Mouse (Mus musculus) kidney, embryonic 14.5 days (tissue): ENCODE results near the gene Arxes2. TPM values are rescaled to one million over a fixed set of nuclear protein-coding genes. Genes with fewer than 3 reads are reported as not detected.
"Not testable (repeated sequence)": the region's sequence is repeated elsewhere in the genome, so short reads cannot be mapped to it uniquely, and the experiment has no call there.

Source experiments
- ATAC-seq: fragments of 200-750 bp; cut with Nextera tagmentation; 2 replicates; pipeline ENCODE4 v1.8.0; 2017; ENCODE audit warnings: moderate number of reproducible peaks, mild to moderate bottlenecking, moderate TSS enrichment, moderate library complexity; ENCODE audit not compliant: low FRiP score, low TSS enrichment
- H3K27ac ChIP-seq: fragments of 300-500 bp; sonication (generic); 2 replicates; pipeline ENCODE4 v1.5.1; 2014; ENCODE audit warnings: low read depth, mild to moderate bottlenecking, low read length, moderate library complexity, mixed read lengths
- H3K27me3 ChIP-seq: fragments of 300-500 bp; sonication (generic); 2 replicates; pipeline ENCODE4 v1.6.1; 2014; ENCODE audit warnings: mild to moderate bottlenecking, low read length; ENCODE audit not compliant: control insufficient read depth, insufficient read depth
- H3K36me3 ChIP-seq: fragments of 300-500 bp; sonication (generic); 2 replicates; pipeline ENCODE4 v1.6.1; 2014; ENCODE audit warnings: low read length, mixed read lengths; ENCODE audit not compliant: control insufficient read depth, insufficient read depth
- H3K4me1 ChIP-seq: fragments of 300-500 bp; sonication (generic); 2 replicates; pipeline ENCODE4 v1.6.1; 2014; ENCODE audit warnings: low read length, mixed read lengths; ENCODE audit not compliant: control insufficient read depth, insufficient read depth
- H3K4me2 ChIP-seq: fragments of 300-500 bp; sonication (generic); replicated peaks from 2 replicates; pipeline ENCODE4 v1.6.1; 2014; ENCODE audit warnings: low read depth, mild to moderate bottlenecking, low read length
- H3K4me3 ChIP-seq: fragments of 300-500 bp; sonication (generic); 2 replicates; pipeline ENCODE4 v1.5.1; 2014; ENCODE audit warnings: mild to moderate bottlenecking, low read length
- H3K9ac ChIP-seq: fragments of 300-500 bp; sonication (generic); 2 replicates; pipeline ENCODE4 v1.6.1; 2014; ENCODE audit warnings: low read depth, mild to moderate bottlenecking, low read length, moderate library complexity
- H3K9me3 ChIP-seq: fragments of 300-500 bp; sonication (generic); 2 replicates; pipeline ENCODE4 v1.6.1; 2016; ENCODE audit warnings: low read length; ENCODE audit not compliant: control insufficient read depth
- WGBS: fragments of 180-500 bp; shearing (Covaris S2); extraction: QIAGEN DNeasy Blood & Tissue Kit; methylation state at CpG from one replicate; pipeline ENCODE4 v1.1.7; 2014; 5-methylcytosine and 5-hydroxymethylcytosine counted together
- polyA plus RNA-seq: library from polyadenylated mRNA; unstranded; fragments of >200 nt; fragmentation: Nextera tagmentation; extraction: Ambion mirVana; gene quantifications from 2 replicates; pipeline ENCODE4 v1.2.1, GENCODE M21; 2014

Arxes2 gene
- 82.0 and 82.5 TPM in 2 replicates for polyA plus RNA-seq

DNA sequence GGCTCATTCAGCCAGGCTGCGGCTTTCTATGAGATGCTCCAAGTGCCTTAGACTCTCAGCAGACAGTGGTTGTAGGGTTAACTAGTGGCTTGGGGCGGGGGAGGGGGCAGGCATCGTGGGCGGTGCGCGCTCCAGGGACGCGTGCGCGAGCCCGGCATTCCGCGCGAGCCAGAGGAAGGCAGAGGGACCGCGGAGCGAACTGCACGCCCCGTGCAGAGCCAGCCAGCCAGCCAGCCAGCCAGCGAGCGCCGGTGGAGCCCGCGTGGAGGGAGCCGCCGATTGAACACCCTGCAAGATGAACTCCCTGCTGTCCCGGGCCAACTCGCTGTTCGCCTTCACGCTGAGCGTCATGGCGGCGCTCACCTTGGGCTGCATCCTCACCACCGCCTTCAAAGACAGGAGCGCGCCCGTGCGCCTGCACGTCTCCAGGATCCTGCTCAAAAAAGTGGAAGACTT, at the start of gene Arxes2:
Arxes2 (plus strand) TSS at position 161 of the 456 bp plus-strand sequence.
- not testable (repeated sequence) for H3K36me3 ChIP-seq, H3K27me3 ChIP-seq, H3K9me3 ChIP-seq, H3K27ac ChIP-seq, H3K4me1 ChIP-seq, H3K9ac ChIP-seq
- 35% methylated on average over 5 of the region's 39 CpGs for WGBS
- Histone ChIP-seq H3K4me3 (peak within 1 kb of the TSS; percentile 28), H3K4me2 (peak within 1 kb of the TSS; percentile 34)
- peak; percentile 97 for ATAC-seq

DNA sequence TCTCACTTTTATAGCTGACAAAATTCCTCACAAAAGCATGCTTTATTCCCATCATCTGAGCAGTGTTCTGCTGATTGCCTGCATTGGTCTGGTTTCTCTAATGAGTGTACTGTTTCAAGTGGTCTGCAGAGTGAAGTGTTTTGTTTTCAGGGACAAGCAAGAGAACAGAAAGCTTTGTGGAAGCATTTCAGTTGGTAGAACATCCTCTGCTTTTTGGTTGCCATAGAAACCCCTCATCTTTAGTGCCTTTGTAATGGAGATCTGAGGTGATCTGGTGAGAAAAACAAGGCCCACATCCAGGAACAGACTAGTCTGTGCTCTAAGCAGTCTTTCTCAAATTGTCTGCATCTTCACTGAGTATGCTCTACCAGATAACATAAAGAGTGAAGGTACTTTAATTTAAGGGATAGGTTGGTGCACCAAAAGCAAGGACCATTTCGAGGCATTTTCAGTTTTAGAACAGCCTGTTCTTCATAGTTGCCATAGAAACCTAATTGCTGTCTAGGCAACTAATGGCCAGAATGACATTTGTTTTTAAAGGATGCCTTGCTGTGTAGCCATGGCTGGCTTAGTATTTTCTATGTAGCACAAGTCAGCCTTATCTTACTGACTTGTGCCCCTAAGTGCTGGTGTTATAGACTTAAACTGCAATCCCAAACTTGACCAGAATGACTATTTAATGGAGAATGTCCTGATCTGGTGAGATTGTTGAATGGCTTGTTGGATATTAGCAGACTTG, 44.8 kb upstream of the Arxes2 start:
- Histone ChIP-seq H3K4me1 (no peaks in the 10 kb centered on the region), H3K36me3 (no peaks in the 10 kb centered on the region), H3K4me2 (no peak overlapping the region), H3K27me3 (no peaks in the 10 kb centered on the region), H3K9me3 (no peaks in the 10 kb centered on the region), H3K27ac (no peak overlapping the region), H3K9ac (no peak overlapping the region), H3K4me3 (no peak overlapping the region)
- ATAC-seq: no peak
- WGBS: 77% methylated on average over 1 of the region's 1 CpGs

DNA sequence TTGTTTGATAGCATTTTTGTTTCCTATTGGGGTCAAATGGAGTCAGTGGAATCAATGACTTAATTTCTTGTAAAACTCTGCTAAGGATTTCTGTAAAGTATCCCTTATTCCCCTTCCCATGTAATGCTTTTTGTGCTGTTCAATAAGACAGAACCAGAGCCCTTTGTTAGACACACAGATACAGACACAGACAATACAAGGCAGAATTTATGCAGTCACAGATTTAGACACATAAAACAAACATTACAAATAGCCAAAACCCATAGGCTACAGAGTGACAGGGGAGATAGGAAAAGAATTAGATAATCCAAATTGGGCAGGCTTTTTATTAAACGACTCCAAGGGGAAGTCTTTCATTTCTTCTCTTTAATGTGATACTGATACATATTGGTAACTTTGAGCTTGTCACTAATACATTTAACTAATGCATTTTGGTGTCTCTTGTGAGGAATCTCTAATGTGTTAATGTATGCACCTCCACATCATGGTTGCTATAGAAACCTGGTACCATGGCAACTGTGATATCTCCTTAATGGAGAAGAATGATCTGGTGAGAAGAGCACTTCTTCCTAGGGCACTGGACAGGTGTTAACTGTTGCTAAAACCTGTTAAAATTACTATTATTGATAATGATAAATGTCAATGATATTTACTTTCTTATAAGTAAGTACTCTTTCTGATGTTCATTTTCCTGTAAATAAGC, 36.5 kb upstream of the Arxes2 start:
- Histone ChIP-seq H3K9ac (no peak overlapping the region), H3K4me3 (no peak overlapping the region), H3K9me3 (no peaks in the 10 kb centered on the region), H3K36me3 (no peaks in the 10 kb centered on the region), H3K27me3 (no peaks in the 10 kb centered on the region), H3K27ac (no peak overlapping the region), H3K4me1 (no peaks in the 10 kb centered on the region), H3K4me2 (no peak overlapping the region)
- ATAC-seq: no peak
- WGBS: 92% methylated on average over 1 of the region's 1 CpGs

DNA sequence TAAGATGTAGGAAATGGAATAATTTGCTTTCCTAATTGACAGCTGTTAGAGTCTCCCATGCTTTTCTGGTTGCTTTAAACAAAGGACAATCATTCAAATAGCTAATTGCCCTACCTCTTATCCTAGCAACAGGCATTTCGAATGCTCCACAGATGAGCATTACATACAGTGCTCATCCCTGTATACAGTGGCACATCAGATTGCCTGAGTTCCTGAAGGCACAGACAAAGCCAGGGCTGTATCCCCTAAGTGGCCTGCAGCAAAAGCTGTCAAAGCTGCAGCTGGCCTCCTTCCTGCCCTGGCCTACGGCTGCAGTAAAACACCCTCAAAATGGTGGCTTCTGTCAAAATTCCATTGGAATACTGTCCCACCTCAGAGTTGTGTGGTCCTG, 35.9 kb upstream of the Arxes2 start:
- H3K9me3 ChIP-seq: no peaks in the 10 kb centered on the region
- no peaks in the 10 kb centered on the region for H3K27me3 ChIP-seq
- no peak for ATAC-seq
- no peak overlapping the region for H3K9ac ChIP-seq
- no peaks in the 10 kb centered on the region for H3K4me1 ChIP-seq
- H3K36me3 ChIP-seq: no peaks in the 10 kb centered on the region
- no peak overlapping the region for H3K4me3 ChIP-seq
- no peak overlapping the region for H3K27ac ChIP-seq
- WGBS: 87% methylated on average over 2 of the region's 2 CpGs
- no peak overlapping the region for H3K4me2 ChIP-seq

DNA sequence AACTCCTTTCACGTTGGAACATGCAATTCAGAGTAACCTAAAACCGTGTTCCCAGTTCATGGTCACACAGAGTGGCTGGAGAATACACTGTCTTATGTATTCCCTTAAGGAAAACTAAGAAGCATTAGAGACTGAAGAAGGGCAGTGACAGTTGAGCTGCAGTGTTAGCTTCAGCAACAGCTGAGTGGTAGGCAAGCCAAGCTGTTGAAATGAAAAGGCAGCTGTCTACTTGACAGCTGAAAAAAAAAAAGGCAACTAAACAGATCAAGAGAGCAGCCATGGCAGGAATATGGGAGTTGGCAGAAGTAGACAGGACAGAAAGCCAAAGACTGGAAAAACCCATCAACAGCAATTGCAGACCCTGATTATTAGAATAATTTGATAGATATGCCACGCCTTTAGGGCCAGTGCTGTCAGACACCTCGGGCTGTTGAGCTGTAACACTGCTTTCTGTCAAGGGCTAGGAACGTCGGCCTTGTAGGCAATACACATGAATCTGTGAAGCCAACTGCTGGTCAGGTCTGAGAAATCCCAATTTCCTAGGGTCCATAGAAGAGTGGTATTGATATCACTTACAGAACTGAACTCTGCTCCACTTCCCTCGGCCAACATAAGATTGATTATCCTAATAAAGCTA, 34.9 kb upstream of the Arxes2 start:
- Histone ChIP-seq H3K4me3 (no peak overlapping the region), H3K9me3 (no peaks in the 10 kb centered on the region), H3K36me3 (no peaks in the 10 kb centered on the region), H3K9ac (no peak overlapping the region), H3K27ac (no peak overlapping the region), H3K4me2 (no peak overlapping the region), H3K27me3 (no peaks in the 10 kb centered on the region), H3K4me1 (no peaks in the 10 kb centered on the region)
- 77% methylated on average over 7 of the region's 7 CpGs for WGBS
- ATAC-seq: no peak

DNA sequence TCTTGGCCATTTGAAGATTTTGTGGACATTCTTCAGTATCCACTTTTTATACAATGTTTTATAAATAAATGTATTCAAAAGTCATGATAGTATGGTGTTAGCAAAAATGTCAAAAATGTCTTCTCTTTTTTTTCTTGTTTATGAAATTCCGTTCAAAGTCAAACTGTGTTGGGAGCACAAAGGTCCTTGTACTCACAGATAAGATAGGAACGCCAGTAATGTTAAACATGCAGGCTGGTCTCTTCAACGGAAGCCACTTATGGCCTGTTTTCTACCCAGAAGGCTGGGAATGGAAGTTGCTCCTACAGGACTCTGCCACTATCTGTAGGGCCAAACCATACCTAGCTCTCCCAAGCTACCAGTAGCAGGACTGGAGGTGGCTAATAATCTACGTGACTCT, 34.1 kb upstream of the Arxes2 start:
- H3K4me2 ChIP-seq: no peak overlapping the region
- H3K4me3 ChIP-seq: no peak overlapping the region
- H3K27ac ChIP-seq: no peak overlapping the region
- WGBS: 74% methylated on average over 4 of the region's 4 CpGs
- no peaks in the 10 kb centered on the region for H3K9me3 ChIP-seq
- no peaks in the 10 kb centered on the region for H3K36me3 ChIP-seq
- H3K27me3 ChIP-seq: no peaks in the 10 kb centered on the region
- no peak for ATAC-seq
- H3K9ac ChIP-seq: no peak overlapping the region
- H3K4me1 ChIP-seq: no peaks in the 10 kb centered on the region

DNA sequence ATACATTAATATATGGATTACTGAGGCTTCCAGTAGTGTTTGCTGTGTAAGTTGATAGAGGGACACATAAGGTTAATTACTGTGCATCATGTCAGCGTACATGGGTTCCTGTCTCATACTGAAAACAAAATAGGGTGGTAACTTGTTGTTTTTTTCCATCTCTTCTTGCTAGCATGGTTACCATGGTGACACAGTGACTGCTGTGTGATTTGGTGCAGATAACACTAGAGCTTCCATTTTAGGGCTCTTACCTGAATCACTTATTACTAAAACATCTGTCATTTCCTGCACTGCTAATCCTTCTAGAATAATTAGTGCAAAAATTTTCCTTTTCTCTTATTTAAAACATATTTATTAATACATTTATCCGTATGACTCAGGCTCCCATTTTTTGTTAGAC, 31.3 kb upstream of the Arxes2 start:
- H3K36me3 ChIP-seq: no peaks in the 10 kb centered on the region
- H3K27ac ChIP-seq: no peak overlapping the region
- no peak overlapping the region for H3K9ac ChIP-seq
- H3K27me3 ChIP-seq: no peaks in the 10 kb centered on the region
- no peak overlapping the region for H3K4me3 ChIP-seq
- no peaks in the 10 kb centered on the region for H3K9me3 ChIP-seq
- no peaks in the 10 kb centered on the region for H3K4me1 ChIP-seq
- H3K4me2 ChIP-seq: no peak overlapping the region
- WGBS: 75% methylated on average over 2 of the region's 2 CpGs
- ATAC-seq: no peak

DNA sequence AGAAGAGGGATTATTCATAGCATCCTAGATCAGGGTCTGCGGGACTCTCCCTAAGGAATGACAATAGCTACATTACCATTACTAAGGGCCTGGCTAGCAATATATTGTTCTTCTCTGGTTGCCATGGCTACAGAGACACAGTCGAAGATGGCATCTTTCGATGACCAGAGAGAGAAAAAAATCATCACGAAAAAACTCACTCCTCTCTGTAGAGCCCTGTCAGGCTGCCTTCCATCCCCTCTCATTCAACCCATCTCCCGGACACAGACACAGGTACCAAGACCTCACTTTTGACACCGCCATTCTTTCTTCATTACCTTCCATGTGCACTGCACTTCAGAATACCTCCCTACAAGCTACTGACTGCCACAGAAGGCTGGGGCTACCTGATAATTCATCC, 30.5 kb upstream of the Arxes2 start:
- no peak overlapping the region for H3K4me2 ChIP-seq
- H3K9me3 ChIP-seq: no peaks in the 10 kb centered on the region
- ATAC-seq: no peak
- H3K27ac ChIP-seq: no peak overlapping the region
- H3K4me1 ChIP-seq: no peaks in the 10 kb centered on the region
- no peak overlapping the region for H3K9ac ChIP-seq
- H3K36me3 ChIP-seq: no peaks in the 10 kb centered on the region
- H3K27me3 ChIP-seq: no peaks in the 10 kb centered on the region
- no peak overlapping the region for H3K4me3 ChIP-seq
- 56% methylated on average over 6 of the region's 6 CpGs for WGBS

DNA sequence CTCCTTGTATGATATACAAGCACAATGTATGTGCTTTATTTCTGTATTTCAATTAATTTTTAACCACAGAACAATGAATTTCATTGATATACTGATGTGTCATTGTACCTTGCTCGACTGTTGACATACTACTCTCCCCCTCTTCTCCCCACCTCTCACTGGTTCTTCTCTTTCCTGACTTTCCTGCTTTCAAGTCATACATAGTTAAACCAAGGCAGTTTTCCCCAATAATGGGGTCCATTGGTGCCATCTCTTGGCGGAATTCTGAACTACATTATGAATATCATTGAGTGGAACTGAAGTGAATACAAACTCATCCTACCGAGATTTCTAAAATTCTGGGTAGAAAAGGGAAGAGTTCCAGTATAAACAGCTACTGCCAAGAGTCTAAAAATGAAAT, 30.0 kb upstream of the Arxes2 start:
- Histone ChIP-seq H3K36me3 (no peaks in the 10 kb centered on the region), H3K27me3 (no peaks in the 10 kb centered on the region), H3K9me3 (no peaks in the 10 kb centered on the region), H3K27ac (no peak overlapping the region), H3K4me1 (no peaks in the 10 kb centered on the region), H3K4me2 (no peak overlapping the region), H3K4me3 (no peak overlapping the region), H3K9ac (no peak overlapping the region)
- ATAC-seq: no peak
- 29% methylated on average over 3 of the region's 3 CpGs for WGBS
